In the genomic region with DNA sequence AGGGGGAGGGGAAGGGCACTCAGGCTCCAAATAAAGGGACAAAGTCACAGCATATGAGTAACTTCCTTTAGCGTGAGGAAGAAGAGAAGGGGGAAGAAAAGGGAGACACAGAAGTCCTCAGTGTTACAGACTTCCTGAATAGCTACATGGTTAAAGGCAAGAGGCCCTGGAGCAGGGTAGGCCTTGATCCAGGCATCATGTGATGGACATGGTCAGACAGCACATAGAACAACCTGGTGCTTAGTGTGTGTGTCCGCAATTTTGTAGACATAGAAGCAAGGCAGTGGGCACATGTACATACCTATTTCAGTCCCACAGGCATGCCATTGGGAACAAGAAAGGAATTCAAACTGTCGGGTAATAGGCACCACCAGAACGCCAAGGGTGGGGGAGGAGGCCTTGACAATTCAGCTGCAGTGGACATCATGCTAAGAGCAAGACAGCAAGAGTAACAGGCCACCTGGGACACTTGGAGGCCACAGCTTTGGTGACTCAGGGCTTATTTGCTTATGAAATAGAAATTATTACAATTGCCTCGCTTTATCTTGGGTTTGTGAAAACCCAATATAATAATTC, we compare ENCODE assay signal across 19 mouse cellular contexts.
DNase-seq lines count a peak whose midpoint lies in the region; ATAC-seq lines count a peak whose summit lies in the region.
"Had no signal": no experiment of that assay in that cellular context is flagged by ENCODE, and none has a peak within 500 bp of the region (broad histone marks: within the 10 kb centered on the region; RNA-seq: fewer than 3 reads in every experiment).

No protein-coding gene starts in this region.

- H3K4me2 ChIP-seq in hindbrain, embryonic 11.5 days (replicated peaks; ENCODE audit: low read depth, low read length): no peak overlapping the region
- no peak overlapping the region for H3K4me2 ChIP-seq in hindbrain, embryonic 14.5 days (replicated peaks)
- H3K4me2 ChIP-seq in forebrain, embryonic 11.5 days (ENCODE audit: low read depth, low read length, severe bottlenecking): no peak overlapping the region
- no peak overlapping the region for H3K4me2 ChIP-seq in forebrain, embryonic 13.5 days
- no peak overlapping the region for H3K4me2 ChIP-seq in neural tube, embryonic 12.5 days (replicated peaks)
- H3K4me2 ChIP-seq: embryonic facial prominence, embryonic 15.5 days; heart, embryonic 12.5 days; intestine, embryonic 15.5 days had no signal

- H3K9ac ChIP-seq in hindbrain, embryonic 11.5 days (ENCODE audit: low read depth, low read length): no peak overlapping the region
- H3K9ac ChIP-seq in hindbrain, embryonic 14.5 days: no peak overlapping the region
- no peak overlapping the region for H3K9ac ChIP-seq in forebrain, embryonic 11.5 days (ENCODE audit: low read length)
- no peak overlapping the region for H3K9ac ChIP-seq in forebrain, embryonic 13.5 days
- H3K9ac ChIP-seq in neural tube, embryonic 12.5 days: no peak overlapping the region
- H3K9ac ChIP-seq: embryonic facial prominence, embryonic 15.5 days; heart, embryonic 12.5 days; intestine, embryonic 15.5 days had no signal

- no peak overlapping the region for H3K4me3 ChIP-seq in hindbrain, embryonic 11.5 days (ENCODE audit: low read depth, low read length)
- H3K4me3 ChIP-seq in hindbrain, embryonic 14.5 days (replicated peaks; ENCODE audit: low read length): no peak overlapping the region
- H3K4me3 ChIP-seq in forebrain, embryonic 11.5 days (ENCODE audit: low read depth, low read length): no peak overlapping the region
- no peak overlapping the region for H3K4me3 ChIP-seq in forebrain, embryonic 13.5 days
- no peak overlapping the region for H3K4me3 ChIP-seq in neural tube, embryonic 12.5 days
- H3K4me3 ChIP-seq: embryonic facial prominence, embryonic 15.5 days; erythroblast, embryonic 14.5 days; gastrocnemius, adult 2 months; heart, embryonic 12.5 days; hindbrain, embryonic 10.5 days; intestine, embryonic 15.5 days had no signal

- H3K9me3 ChIP-seq in hindbrain, embryonic 11.5 days (ENCODE audit: control insufficient read depth, low read length): no peaks in the 10 kb centered on the region
- 0 out of 2 replicates have a peak, but pooled peaks cover 6% of the 10 kb centered on the region for H3K9me3 ChIP-seq in hindbrain, embryonic 14.5 days (ENCODE audit: control insufficient read depth, low read length)
- H3K9me3 ChIP-seq in forebrain, embryonic 11.5 days (ENCODE audit: control insufficient read depth, low read length): no peaks in the 10 kb centered on the region; the same call in 1 of the 2 replicates
- no peaks in the 10 kb centered on the region for H3K9me3 ChIP-seq in forebrain, embryonic 13.5 days (replicated peaks)
- H3K9me3 ChIP-seq in neural tube, embryonic 12.5 days: peaks cover 5% of the 10 kb centered on the region; the same call in 1 of the 2 replicates
- H3K9me3 ChIP-seq: embryonic facial prominence, embryonic 15.5 days had no signal

- H3K27ac ChIP-seq in hindbrain, embryonic 11.5 days (ENCODE audit: low read depth, low read length): no peak overlapping the region
- H3K27ac ChIP-seq in hindbrain, embryonic 14.5 days: no peak overlapping the region
- no peak overlapping the region for H3K27ac ChIP-seq in forebrain, embryonic 11.5 days (ENCODE audit: low read depth, low read length)
- H3K27ac ChIP-seq in forebrain, embryonic 13.5 days: 0 out of 2 replicates have a peak overlapping the region, but pooled peaks have one; percentile 7
- H3K27ac ChIP-seq in neural tube, embryonic 12.5 days: no peak overlapping the region
- H3K27ac ChIP-seq: embryonic facial prominence, embryonic 15.5 days; gastrocnemius, adult 2 months; hindbrain, embryonic 10.5 days; intestine, embryonic 15.5 days had no signal

- DNase-seq in hindbrain, embryonic 11.5 days (ENCODE audit: low spot score): no peak
- no peak for DNase-seq in hindbrain, embryonic 14.5 days (ENCODE audit: low spot score)
- no peak for DNase-seq in forebrain, embryonic 11.5 days (ENCODE audit: low spot score)
- DNase-seq in embryo, embryonic 10.5 days (ENCODE audit: low spot score): no peak
- no peak for DNase-seq in spleen, postnatal 4 days (ENCODE audit: low spot score in 2 of 2)
- no peak for DNase-seq in urinary bladder, adult 18-20 months (ENCODE audit: low spot score in 2 of 2)
- DNase-seq: adrenal gland, adult 8-10 months; adrenal gland, postnatal 36 days; cerebellum, postnatal 10 days; gastrocnemius, adult 2 months; gastrocnemius, postnatal 25 days; kidney, adult 18-20 months had no signal

- WGBS in hindbrain, embryonic 11.5 days: 87% methylated on average over 5 of the region's 5 CpGs
- 74% methylated on average over 5 of the region's 5 CpGs for WGBS in hindbrain, embryonic 14.5 days
- WGBS in forebrain, embryonic 11.5 days: 63% methylated on average over 5 of the region's 5 CpGs
- WGBS in forebrain, embryonic 13.5 days: 53% methylated on average over 5 of the region's 5 CpGs
- 64% methylated on average over 5 of the region's 5 CpGs for WGBS in neural tube, embryonic 12.5 days

- no peaks in the 10 kb centered on the region for H3K4me1 ChIP-seq in hindbrain, embryonic 11.5 days (replicated peaks; ENCODE audit: control insufficient read depth, insufficient read depth, low read length)
- H3K4me1 ChIP-seq in hindbrain, embryonic 14.5 days (replicated peaks; ENCODE audit: control insufficient read depth, insufficient read depth, low read length): 0 out of 2 replicates have a peak, but pooled peaks cover 6% of the 10 kb centered on the region
- H3K4me1 ChIP-seq in forebrain, embryonic 11.5 days (replicated peaks; ENCODE audit: control insufficient read depth, insufficient read depth, low read length): 0 out of 2 replicates have a peak, but pooled peaks cover 1% of the 10 kb centered on the region
- H3K4me1 ChIP-seq in forebrain, embryonic 13.5 days: peaks cover 26% of the 10 kb centered on the region
- H3K4me1 ChIP-seq in neural tube, embryonic 12.5 days: peaks cover 9% of the 10 kb centered on the region; the same call in 1 of the 2 replicates
- H3K4me1 ChIP-seq: embryonic facial prominence, embryonic 15.5 days; intestine, embryonic 15.5 days had no signal

- peak; percentile 27 for ATAC-seq in hindbrain, embryonic 11.5 days (ENCODE audit: low FRiP score)
- no peak for ATAC-seq in hindbrain, embryonic 14.5 days (ENCODE audit: low FRiP score)
- ATAC-seq in forebrain, embryonic 11.5 days (replicated peaks; ENCODE audit: low FRiP score): peak; percentile 24; the same call in 1 of the 2 replicates
- ATAC-seq in forebrain, embryonic 13.5 days: peak; percentile 53; the same call in 1 of the 2 replicates
- peak; percentile 53 for ATAC-seq in neural tube, embryonic 12.5 days (ENCODE audit: low FRiP score, low read depth)
- ATAC-seq: intestine, embryonic 15.5 days had no signal

- no peaks in the 10 kb centered on the region for H3K36me3 ChIP-seq in hindbrain, embryonic 11.5 days (ENCODE audit: control insufficient read depth, insufficient read depth, low read length)
- H3K36me3 ChIP-seq in hindbrain, embryonic 14.5 days (replicated peaks; ENCODE audit: control insufficient read depth, insufficient read depth): no peaks in the 10 kb centered on the region
- H3K36me3 ChIP-seq in forebrain, embryonic 11.5 days (ENCODE audit: control insufficient read depth, insufficient read depth, low read length): no peaks in the 10 kb centered on the region
- H3K36me3 ChIP-seq in forebrain, embryonic 13.5 days (ENCODE audit: poor library complexity, severe bottlenecking): no peaks in the 10 kb centered on the region
- no peaks in the 10 kb centered on the region for H3K36me3 ChIP-seq in neural tube, embryonic 12.5 days
- H3K36me3 ChIP-seq: embryonic facial prominence, embryonic 15.5 days; heart, embryonic 12.5 days; hindbrain, embryonic 10.5 days; intestine, embryonic 15.5 days had no signal

- no peaks in the 10 kb centered on the region for H3K27me3 ChIP-seq in hindbrain, embryonic 11.5 days (ENCODE audit: control insufficient read depth, insufficient read depth, low read length)
- no peaks in the 10 kb centered on the region for H3K27me3 ChIP-seq in hindbrain, embryonic 14.5 days (ENCODE audit: control insufficient read depth, insufficient read depth, low read length)
- no peaks in the 10 kb centered on the region for H3K27me3 ChIP-seq in forebrain, embryonic 11.5 days (ENCODE audit: control insufficient read depth, insufficient read depth, low read length)
- H3K27me3 ChIP-seq in forebrain, embryonic 13.5 days: no peaks in the 10 kb centered on the region
- no peaks in the 10 kb centered on the region for H3K27me3 ChIP-seq in neural tube, embryonic 12.5 days (replicated peaks)
- H3K27me3 ChIP-seq: embryonic facial prominence, embryonic 15.5 days; heart, embryonic 12.5 days; intestine, embryonic 15.5 days had no signal
